Mouse (Mus musculus) forebrain, postnatal 0 days (tissue): Measurements from ENCODE around the gene Tmprss5. TPM values are rescaled to one million over a fixed set of nuclear protein-coding genes. Genes with fewer than 3 reads are reported as not detected.

ENCODE experiments used
- ATAC-seq: fragments of 200-750 bp; cut with Nextera tagmentation; 2 replicates; pipeline ENCODE4 v1.8.0; 2017; ENCODE audit warnings: mild to moderate bottlenecking, moderate library complexity
- DNase-seq: peaks from one replicate; pipeline ENCODE4 v3.0.0-alpha.2; 2015
- H3K27ac ChIP-seq: fragments of 300-500 bp; sonication (generic); 2 replicates; pipeline ENCODE4 v1.5.1; 2014; ENCODE audit warnings: low read depth, mild to moderate bottlenecking, antibody characterized with exemption, low read length, moderate library complexity, mixed read lengths
- H3K27me3 ChIP-seq: fragments of 300-500 bp; sonication (generic); 2 replicates; pipeline ENCODE4 v1.6.1; 2014; ENCODE audit warnings: mild to moderate bottlenecking, low read length, mixed read lengths; ENCODE audit not compliant: insufficient read depth
- H3K36me3 ChIP-seq: fragments of 300-500 bp; sonication (generic); 2 replicates; pipeline ENCODE4 v1.6.1; 2014; ENCODE audit warnings: mild to moderate bottlenecking, moderate library complexity; ENCODE audit not compliant: insufficient read depth
- H3K4me1 ChIP-seq: fragments of 300-500 bp; sonication (generic); 2 replicates; pipeline ENCODE4 v1.6.1; 2014; ENCODE audit warnings: antibody characterized with exemption; ENCODE audit not compliant: insufficient read depth
- H3K4me2 ChIP-seq: fragments of 300-500 bp; sonication (generic); 2 replicates; pipeline ENCODE4 v1.6.1; 2014; ENCODE audit warnings: low read depth, mild to moderate bottlenecking, moderate library complexity
- H3K4me3 ChIP-seq: fragments of 300-500 bp; sonication (generic); 2 replicates; pipeline ENCODE4 v1.5.1; 2014; ENCODE audit warnings: low read depth, low read length, mixed read lengths
- H3K9ac ChIP-seq: fragments of 300-500 bp; sonication (generic); 2 replicates; pipeline ENCODE4 v1.6.1; 2014; ENCODE audit warnings: mild to moderate bottlenecking
- H3K9me3 ChIP-seq: fragments of 300-500 bp; sonication (generic); 2 replicates; pipeline ENCODE4 v1.6.1; 2016; ENCODE audit warnings: low read length
- CTCF ChIP-seq: sonication (generic); IDR thresholded peaks from 2 replicates; pipeline ENCODE4 v1.5.1; 2016; ENCODE audit warnings: antibody characterized with exemption, control low read depth, low read depth
- WGBS: fragments of 180-500 bp; shearing (Covaris S2); extraction: QIAGEN DNeasy Blood & Tissue Kit; methylation state at CpG from one replicate; pipeline ENCODE4 v1.1.7; 2014; 5-methylcytosine and 5-hydroxymethylcytosine counted together
- polyA plus RNA-seq: library from polyadenylated mRNA; unstranded; fragments of >200 nt; fragmentation: Nextera tagmentation; extraction: Ambion mirVana; gene quantifications from 2 replicates; pipeline ENCODE4 v1.2.1, GENCODE M21; 2015
- total RNA-seq: library from RNA; depleted of rRNA; stranded (reverse); fragments of >200 nt; gene quantifications from 2 replicates; pipeline ENCODE4 v1.2.3, GENCODE M21; 2014

Gene Tmprss5
- total and polyA plus RNA-seq, 2 experiments from 2014 or later: 0.14 to 0.88 TPM

DNA sequence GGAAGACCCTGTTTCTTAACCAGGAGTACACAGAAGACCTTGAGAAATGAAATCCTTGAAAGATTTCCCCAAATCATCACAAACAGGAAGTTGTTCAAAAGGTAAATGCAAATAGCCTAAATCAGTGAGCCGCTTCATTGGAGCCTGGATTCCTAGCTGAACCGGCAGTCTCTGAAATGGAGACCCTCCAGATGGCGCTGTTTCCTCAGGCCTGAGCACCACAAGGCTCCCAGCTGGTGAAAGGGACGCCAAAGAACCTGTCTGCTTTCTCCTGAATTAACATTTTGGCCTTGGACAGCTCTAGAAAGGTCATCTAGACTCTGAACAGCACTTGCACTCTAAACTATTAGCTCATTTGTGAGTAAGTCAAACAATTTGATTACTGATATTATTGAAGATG lies 501 bp downstream of the Tmprss5 start:
- no peak overlapping the region for H3K4me3 ChIP-seq
- H3K27ac ChIP-seq: no peak overlapping the region
- TF ChIP-seq CTCF: peak; percentile 96
- H3K9me3 ChIP-seq: no peaks in the 10 kb centered on the region
- H3K4me1 ChIP-seq: no peaks in the 10 kb centered on the region
- DNase-seq (peak; percentile 89), ATAC-seq (peak; percentile 74)
- 10% methylated on average over 4 of the region's 4 CpGs for WGBS
- H3K9ac ChIP-seq: no peak overlapping the region
- H3K4me2 ChIP-seq: no peak overlapping the region
- no peaks in the 10 kb centered on the region for H3K27me3 ChIP-seq
- H3K36me3 ChIP-seq: peaks cover 34% of the 10 kb centered on the region

DNA sequence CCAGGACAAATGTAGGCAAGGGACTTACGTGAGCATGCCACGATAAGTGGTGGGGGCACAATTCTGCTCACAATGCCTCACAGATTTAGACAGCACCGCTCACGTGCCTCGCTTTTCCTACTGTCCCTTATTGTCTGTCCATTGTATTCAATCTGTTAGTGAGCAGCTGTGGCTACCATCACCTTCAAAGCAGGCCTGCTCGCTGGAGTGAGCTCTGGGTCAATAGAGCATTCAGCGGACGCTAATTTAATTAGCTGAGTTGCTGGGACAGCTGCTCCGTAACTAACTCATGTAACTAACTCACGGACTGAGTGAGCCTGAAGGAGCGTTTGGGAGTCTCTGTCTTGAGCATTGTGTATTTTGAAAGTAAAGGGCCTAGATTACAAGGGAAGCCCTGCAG lies 6.3 kb downstream of the Tmprss5 start:
- Histone ChIP-seq H3K4me2 (no peak overlapping the region), H3K27ac (no peak overlapping the region), H3K9ac (no peak overlapping the region), H3K27me3 (no peaks in the 10 kb centered on the region), H3K4me3 (no peak overlapping the region), H3K36me3 (no peaks in the 10 kb centered on the region), H3K9me3 (no peaks in the 10 kb centered on the region), H3K4me1 (no peaks in the 10 kb centered on the region)
- WGBS: 17% methylated on average over 11 of the region's 11 CpGs
- DNase-seq (no peak), ATAC-seq (no peak)
- no peak for TF ChIP-seq CTCF

DNA sequence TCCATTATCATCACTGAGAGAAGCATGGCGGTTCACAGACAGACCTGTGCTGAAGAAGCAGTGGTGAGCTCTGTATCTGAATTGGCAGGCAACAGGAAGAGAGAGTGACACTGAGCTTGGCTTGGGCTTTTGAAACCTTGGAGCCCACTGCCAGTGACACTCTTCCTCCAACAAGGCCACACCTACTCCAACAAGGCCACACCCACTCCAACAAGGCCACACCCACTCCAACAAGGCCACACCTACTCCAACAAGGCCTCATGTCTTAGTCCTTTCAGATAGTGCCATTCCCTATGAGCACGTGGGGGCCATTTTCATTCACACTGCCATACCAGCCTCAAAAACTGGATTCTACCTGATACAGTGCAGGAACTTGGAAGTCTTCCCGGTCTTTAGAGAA lies 17.8 kb downstream of the Tmprss5 start:
- ATAC-seq: no peak
- Histone ChIP-seq H3K9ac (no peak overlapping the region), H3K4me3 (no peak overlapping the region), H3K4me2 (no peak overlapping the region), H3K36me3 (no peaks in the 10 kb centered on the region), H3K27ac (no peak overlapping the region), H3K27me3 (no peaks in the 10 kb centered on the region), H3K4me1 (0 out of 2 replicates have a peak, but pooled peaks cover 9% of the 10 kb centered on the region), H3K9me3 (no peaks in the 10 kb centered on the region)
- TF ChIP-seq CTCF: no peak
- WGBS: 94% methylated on average over 3 of the region's 3 CpGs
- DNase-seq: no peak

DNA sequence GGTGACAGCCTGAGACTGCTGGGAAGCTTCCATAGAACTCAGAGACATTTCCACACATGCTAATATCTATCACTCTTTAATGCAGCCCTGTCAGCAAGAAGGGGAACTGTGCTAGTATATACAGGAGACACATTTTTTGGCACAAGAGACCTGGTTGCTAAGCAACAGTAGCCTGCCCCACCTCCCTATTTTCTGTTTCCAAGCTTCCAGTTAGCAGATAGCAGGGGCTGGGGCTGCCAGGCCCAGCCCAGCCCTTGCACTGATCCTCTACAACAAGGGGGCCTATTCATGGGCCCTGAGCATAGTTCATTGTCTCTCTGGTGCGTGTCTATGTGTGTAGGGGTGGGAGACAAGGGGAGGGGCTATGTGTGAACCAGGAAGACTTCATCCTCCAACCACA lies 21.3 kb downstream of the Tmprss5 start:
- TF ChIP-seq CTCF: no peak
- DNase-seq (peak; percentile 55), ATAC-seq (peak; percentile 87)
- no peaks in the 10 kb centered on the region for H3K9me3 ChIP-seq
- no peak overlapping the region for H3K9ac ChIP-seq
- H3K4me3 ChIP-seq: no peak overlapping the region
- H3K4me2 ChIP-seq: no peak overlapping the region
- H3K27ac ChIP-seq: no peak overlapping the region
- WGBS: 11% methylated on average over 1 of the region's 1 CpGs
- H3K4me1 ChIP-seq: 0 out of 2 replicates have a peak, but pooled peaks cover 9% of the 10 kb centered on the region
- H3K36me3 ChIP-seq: no peaks in the 10 kb centered on the region
- no peaks in the 10 kb centered on the region for H3K27me3 ChIP-seq

DNA sequence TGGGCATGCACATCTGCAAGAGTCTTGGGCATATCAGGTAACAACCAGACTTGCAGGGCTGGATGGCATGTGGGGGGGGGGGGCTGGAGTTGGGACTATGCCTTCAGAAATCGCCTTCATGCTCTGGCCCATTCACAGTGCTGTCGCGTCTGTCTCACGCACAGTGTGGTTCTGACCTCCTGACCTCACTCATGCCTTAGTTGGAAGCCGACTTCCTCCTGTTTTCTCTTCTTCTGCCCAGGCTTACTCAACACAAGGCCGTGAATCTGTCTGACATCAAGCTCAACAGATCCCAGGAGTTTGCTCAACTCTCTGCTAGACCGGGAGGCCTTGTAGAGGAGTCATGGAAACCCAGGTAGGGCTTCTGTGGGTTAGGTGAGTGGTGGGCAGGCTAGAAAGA lies 28.0 kb downstream of the Tmprss5 start:
- Histone ChIP-seq H3K27ac (no peak overlapping the region), H3K4me3 (no peak overlapping the region), H3K9ac (no peak overlapping the region), H3K27me3 (no peaks in the 10 kb centered on the region), H3K4me2 (no peak overlapping the region), H3K36me3 (no peaks in the 10 kb centered on the region), H3K9me3 (no peaks in the 10 kb centered on the region), H3K4me1 (no peaks in the 10 kb centered on the region)
- 65% methylated on average over 7 of the region's 7 CpGs for WGBS
- no peak for DNase-seq
- no peak for ATAC-seq
- no peak for TF ChIP-seq CTCF

DNA sequence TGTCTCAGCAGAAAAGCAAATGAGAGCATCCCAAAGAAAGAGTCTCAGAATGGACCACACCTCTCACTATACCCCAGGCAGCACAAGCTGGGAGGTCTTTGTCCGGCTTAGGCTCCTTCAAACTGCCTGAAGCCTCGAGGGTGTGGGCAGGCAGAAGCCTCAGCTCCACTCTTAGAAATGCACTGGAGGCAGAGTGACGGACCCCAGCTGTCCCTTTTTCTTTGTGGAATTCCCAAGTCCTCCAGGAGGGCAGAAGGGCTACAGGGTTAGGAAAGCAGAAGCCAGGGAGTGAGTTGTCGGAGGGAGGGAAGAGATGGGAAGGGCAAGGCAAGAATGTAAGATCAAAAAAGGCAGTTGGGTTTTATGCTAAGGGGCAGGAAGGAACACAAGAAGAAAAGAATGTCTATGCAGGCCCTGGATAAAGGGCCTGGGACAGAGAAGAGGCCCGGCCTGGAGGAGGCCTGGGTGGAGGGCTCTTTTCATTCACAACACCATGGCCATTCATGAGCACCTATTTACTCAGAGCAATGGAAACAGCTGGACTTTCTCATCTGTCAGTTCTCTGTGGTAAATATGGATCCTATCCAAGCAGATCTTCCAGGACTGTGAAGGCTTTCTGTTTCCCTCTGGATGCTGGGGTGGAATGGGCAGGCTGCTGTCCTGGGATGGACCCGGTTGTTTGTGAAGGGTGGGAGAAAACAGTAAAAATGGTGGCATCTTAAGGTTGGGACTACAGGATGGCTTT lies 29.6 kb downstream of the Tmprss5 start:
- no peak for TF ChIP-seq CTCF
- H3K36me3 ChIP-seq: no peaks in the 10 kb centered on the region

DNA sequence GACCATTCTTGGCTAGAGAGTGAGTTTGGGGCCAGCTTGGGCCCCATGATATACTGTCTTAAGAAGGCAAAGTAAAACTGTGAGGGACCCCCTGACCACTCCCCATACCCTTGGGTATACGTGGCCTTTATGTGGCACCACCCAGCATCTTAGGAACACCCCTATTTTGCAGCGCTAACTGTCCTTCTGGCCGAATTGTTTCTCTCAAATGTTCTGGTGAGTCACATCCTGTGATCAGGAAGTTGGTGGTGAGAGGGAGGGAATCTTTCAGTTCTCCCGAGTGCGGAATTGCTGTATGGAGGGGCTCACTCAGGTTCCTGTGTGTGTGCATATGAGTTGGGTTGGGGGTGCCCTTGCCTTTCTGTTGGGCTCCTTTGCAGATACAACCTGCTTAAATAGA lies 30.2 kb downstream of the Tmprss5 start:
- H3K4me3 ChIP-seq: no peak overlapping the region
- no peaks in the 10 kb centered on the region for H3K9me3 ChIP-seq
- H3K27ac ChIP-seq: no peak overlapping the region
- no peak for TF ChIP-seq CTCF
- DNase-seq (no peak), ATAC-seq (no peak)
- H3K9ac ChIP-seq: no peak overlapping the region
- H3K36me3 ChIP-seq: no peaks in the 10 kb centered on the region
- no peak overlapping the region for H3K4me2 ChIP-seq
- WGBS: 93% methylated on average over 5 of the region's 5 CpGs
- no peaks in the 10 kb centered on the region for H3K4me1 ChIP-seq
- no peaks in the 10 kb centered on the region for H3K27me3 ChIP-seq

More for the DNA sequence above, 29.6 kb downstream of the Tmprss5 start:
- H3K4me2 ChIP-seq: no peak overlapping the region
- whole genome bisulfite sequencing: 49% methylated on average over 6 of the region's 6 CpGs
- H3K4me1 ChIP-seq: no peaks in the 10 kb centered on the region
- no peaks in the 10 kb centered on the region for H3K27me3 ChIP-seq
- DNase-seq (no peak), ATAC-seq (no peak)
- no peak overlapping the region for H3K27ac ChIP-seq
- H3K9ac ChIP-seq: no peak overlapping the region
- no peak overlapping the region for H3K4me3 ChIP-seq
- no peaks in the 10 kb centered on the region for H3K9me3 ChIP-seq
